16 mouse cellular contexts compared by ENCODE assay signal in genomic region chr7:98186637-98187036, GRCm38 (mm10). TPM values are rescaled to one million over a fixed set of nuclear protein-coding genes. Genes with fewer than 3 reads are reported as not detected.
DNase-seq lines count a peak whose midpoint lies in the region; ATAC-seq and TF ChIP-seq lines count a peak whose summit lies in the region.
"Had no signal": no experiment of that assay in that cellular context is flagged by ENCODE, and none has a peak within 500 bp of the region (broad histone marks: within the 10 kb centered on the region; RNA-seq: fewer than 3 reads in every experiment).

No protein-coding gene starts in this region.

- no peak overlapping the region for H3K9ac ChIP-seq in embryonic facial prominence, embryonic 14.5 days (ENCODE audit: low read depth, low read length)
- no peak overlapping the region for H3K9ac ChIP-seq in hindbrain, embryonic 12.5 days
- H3K9ac ChIP-seq in midbrain, postnatal 0 days (replicated peaks; ENCODE audit: low read length, poor library complexity, severe bottlenecking), result no peak overlapping the region
- H3K9ac ChIP-seq: embryonic facial prominence, embryonic 12.5 days; kidney, embryonic 15.5 days; liver, embryonic 14.5 days had no signal

- H3K36me3 ChIP-seq in embryonic facial prominence, embryonic 14.5 days (ENCODE audit: control insufficient read depth, insufficient read depth, low read length), result no peaks in the 10 kb centered on the region
- no peaks in the 10 kb centered on the region for H3K36me3 ChIP-seq in hindbrain, embryonic 12.5 days
- H3K36me3 ChIP-seq in midbrain, postnatal 0 days (ENCODE audit: insufficient read depth, low read length), result no peaks in the 10 kb centered on the region
- H3K36me3 ChIP-seq: embryonic facial prominence, embryonic 12.5 days; kidney, embryonic 15.5 days had no signal

- no peaks in the 10 kb centered on the region; the same call in 1 of the 2 replicates for H3K27me3 ChIP-seq in embryonic facial prominence, embryonic 14.5 days (replicated peaks; ENCODE audit: control insufficient read depth, insufficient read depth, low read length)
- peaks cover 22% of the 10 kb centered on the region for H3K27me3 ChIP-seq in hindbrain, embryonic 12.5 days
- H3K27me3 ChIP-seq in midbrain, postnatal 0 days (ENCODE audit: insufficient read depth, low read length), result peaks cover 8% of the 10 kb centered on the region
- H3K27me3 ChIP-seq: Patski had no signal

- no peak overlapping the region for H3K27ac ChIP-seq in embryonic facial prominence, embryonic 14.5 days (replicated peaks; ENCODE audit: low read depth, low read length)
- no peak overlapping the region for H3K27ac ChIP-seq in hindbrain, embryonic 12.5 days
- H3K27ac ChIP-seq in midbrain, postnatal 0 days (ENCODE audit: low read depth, low read length), result no peak overlapping the region
- H3K27ac ChIP-seq: embryonic facial prominence, embryonic 12.5 days; kidney, embryonic 15.5 days; liver, embryonic 14.5 days had no signal

- ATAC-seq in embryonic facial prominence, embryonic 14.5 days (ENCODE audit: low read depth), result peak; percentile 44; the same call in 1 of the 2 replicates
- ATAC-seq in hindbrain, embryonic 12.5 days (ENCODE audit: low FRiP score), result peak; percentile 89
- peak; percentile 63; the same call in 1 of the 2 replicates for ATAC-seq in midbrain, postnatal 0 days (ENCODE audit: low FRiP score)
- ATAC-seq: CD4-positive, CD25-positive, alpha-beta regulatory T cell, adult 4 months; Patski had no signal

- intact Hi-C loops in left cerebral cortex, postnatal 10 days (cut with DNase I), result no loop called here
- intact Hi-C loops in gastrocnemius, postnatal 36 days (cut with DNase I), result no loop called here

- no peaks in the 10 kb centered on the region for H3K9me3 ChIP-seq in embryonic facial prominence, embryonic 14.5 days (ENCODE audit: control insufficient read depth, low read length)
- no peaks in the 10 kb centered on the region for H3K9me3 ChIP-seq in hindbrain, embryonic 12.5 days (replicated peaks)
- H3K9me3 ChIP-seq in midbrain, postnatal 0 days (ENCODE audit: low read length), result no peaks in the 10 kb centered on the region
- H3K9me3 ChIP-seq: embryonic facial prominence, embryonic 12.5 days; kidney, embryonic 15.5 days had no signal

- DNase-seq in left cerebral cortex, adult 9 months (ENCODE audit: low spot score in 2 of 2), result peak; percentile 30 to 44
- no peak for DNase-seq in left cerebral cortex, postnatal 10 days (ENCODE audit: extremely low spot score in 1 of 2, low spot score in 2 of 2)
- DNase-seq in embryonic facial prominence, embryonic 14.5 days (ENCODE audit: low spot score), result no peak
- peak; percentile 70 for DNase-seq in midbrain, postnatal 0 days (ENCODE audit: low spot score)
- DNase-seq in ovary, postnatal 36 days (ENCODE audit: low spot score), result no peak
- no peak for DNase-seq in cerebellum, adult 8-10 months
- no peak for DNase-seq in gastrocnemius, postnatal 36 days
- DNase-seq: adrenal gland, adult 2 months; spleen, adult 18-20 months had no signal

- no peak overlapping the region for H3K4me2 ChIP-seq in embryonic facial prominence, embryonic 14.5 days (ENCODE audit: low read depth, low read length)
- no peak overlapping the region for H3K4me2 ChIP-seq in hindbrain, embryonic 12.5 days (replicated peaks)
- H3K4me2 ChIP-seq in midbrain, postnatal 0 days (ENCODE audit: low read depth, low read length, poor library complexity, severe bottlenecking), result no peak overlapping the region
- H3K4me2 ChIP-seq: embryonic facial prominence, embryonic 12.5 days; kidney, embryonic 15.5 days had no signal

- 66% methylated on average over 8 of the region's 8 CpGs for WGBS in embryonic facial prominence, embryonic 14.5 days
- 32% methylated on average over 8 of the region's 8 CpGs for WGBS in hindbrain, embryonic 12.5 days
- WGBS in midbrain, postnatal 0 days, result 27% methylated on average over 8 of the region's 8 CpGs

- H3K4me1 ChIP-seq in embryonic facial prominence, embryonic 14.5 days (ENCODE audit: control insufficient read depth, insufficient read depth, low read length), result no peaks in the 10 kb centered on the region
- H3K4me1 ChIP-seq in hindbrain, embryonic 12.5 days, result peaks cover 21% of the 10 kb centered on the region
- H3K4me1 ChIP-seq in midbrain, postnatal 0 days (ENCODE audit: insufficient read depth, low read length), result no peaks in the 10 kb centered on the region
- H3K4me1 ChIP-seq: embryonic facial prominence, embryonic 12.5 days had no signal

- no peak overlapping the region for H3K4me3 ChIP-seq in embryonic facial prominence, embryonic 14.5 days (ENCODE audit: low read depth, low read length)
- H3K4me3 ChIP-seq in hindbrain, embryonic 12.5 days, result no peak overlapping the region
- no peak overlapping the region for H3K4me3 ChIP-seq in midbrain, postnatal 0 days (ENCODE audit: low read depth, low read length)
- H3K4me3 ChIP-seq: embryonic facial prominence, embryonic 12.5 days; kidney, embryonic 15.5 days had no signal

- TF ChIP-seq CTCF in midbrain, postnatal 0 days (IDR thresholded peaks at IDR 0.05), result no peak

RNA-seq across cellular contexts. Expression of gene Capn5, which starts 8.6 kb away (rescaled TPM):
- total RNA-seq in left cerebral cortex, postnatal 10 days (2021), result 10 to 100 TPM; 46.4 to 46.6 TPM
- polyA plus RNA-seq in embryonic facial prominence, embryonic 14.5 days (2014; fragmentation: Nextera tagmentation; extraction: Ambion mirVana), result 5.0 and 6.0 TPM in 2 replicates
- 12.3 and 12.7 TPM in 2 replicates for polyA plus RNA-seq in hindbrain, embryonic 12.5 days (2016; fragmentation: Nextera tagmentation; extraction: Ambion mirVana)
- 40.0 and 51.9 TPM in 2 replicates for total RNA-seq in midbrain, postnatal 0 days (2014; rRNA removed)
- polyA plus RNA-seq in midbrain, postnatal 0 days (2015; fragmentation: Nextera tagmentation; extraction: Ambion mirVana), result 20.7 and 20.9 TPM in 2 replicates
- 1 to 10 TPM; 1.7 to 1.9 TPM for total RNA-seq in gastrocnemius, postnatal 36 days (2021)

RNA-seq across cellular contexts. Expression of gene B3gnt6, which starts 12.6 kb away (rescaled TPM):
- under 1 TPM; 0.24 to 0.28 TPM for total RNA-seq in left cerebral cortex, postnatal 10 days (2021)
- 0.07 and 0.08 TPM in 2 replicates for polyA plus RNA-seq in embryonic facial prominence, embryonic 14.5 days (2014; fragmentation: Nextera tagmentation; extraction: Ambion mirVana)
- 0.09 TPM in 1 of 2 replicates, not detected in the other for polyA plus RNA-seq in hindbrain, embryonic 12.5 days (2016; fragmentation: Nextera tagmentation; extraction: Ambion mirVana)
- 1.5 and 2.0 TPM in 2 replicates for total RNA-seq in midbrain, postnatal 0 days (2014; rRNA removed)
- polyA plus RNA-seq in midbrain, postnatal 0 days (2015; fragmentation: Nextera tagmentation; extraction: Ambion mirVana), result 1.3 TPM in 2 replicates
- total RNA-seq in gastrocnemius, postnatal 36 days (2021), result not detected
- total RNA-seq: heart, adult 8-10 months had no signal
- polyA plus RNA-seq: CD4-positive, CD25-positive, alpha-beta regulatory T cell, adult 4 months; embryonic facial prominence, embryonic 12.5 days had no signal

RNA-seq across cellular contexts. Expression of gene Omp, which starts 41.3 kb away (rescaled TPM):
- total RNA-seq in left cerebral cortex, postnatal 10 days (2021), result 1 to 10 TPM in 1 of 2 experiments, under 1 TPM in 1; 0.56 to 1.2 TPM
- 2.7 and 4.8 TPM in 2 replicates for polyA plus RNA-seq in embryonic facial prominence, embryonic 14.5 days (2014; fragmentation: Nextera tagmentation; extraction: Ambion mirVana)
- 0.28 and 0.73 TPM in 2 replicates for polyA plus RNA-seq in hindbrain, embryonic 12.5 days (2016; fragmentation: Nextera tagmentation; extraction: Ambion mirVana)
- 0.55 and 0.57 TPM in 2 replicates for total RNA-seq in midbrain, postnatal 0 days (2014; rRNA removed)
- polyA plus RNA-seq in midbrain, postnatal 0 days (2015; fragmentation: Nextera tagmentation; extraction: Ambion mirVana), result 0.22 and 0.46 TPM in 2 replicates
- under 1 TPM in 1 of 2 experiments, not detected in 1; 0.12 TPM for total RNA-seq in gastrocnemius, postnatal 36 days (2021)
- polyA plus RNA-seq: CD4-positive, CD25-positive, alpha-beta regulatory T cell, adult 4 months had no signal

Comparison
In these comparisons a context has a peak if more than half of its experiments do, and no peak if none do; other contexts are left out.
1. DNase-seq: peak in left cerebral cortex, adult 9 months (2 of 2) and midbrain, postnatal 0 days (single experiment); none in left cerebral cortex, postnatal 10 days (0 of 2), embryonic facial prominence, embryonic 14.5 days (single experiment), ovary, postnatal 36 days (single experiment), cerebellum, adult 8-10 months (single experiment) and gastrocnemius, postnatal 36 days (0 of 2).
2. RNA of gene Capn5, which starts 8.6 kb away (total RNA-seq): 40.0 to 51.9 TPM in midbrain, postnatal 0 days and 46.4 to 46.6 TPM in left cerebral cortex, postnatal 10 days; 1.7 to 1.9 TPM in gastrocnemius, postnatal 36 days; every median in the first group is over 10 times any median in the second.
3. Peak in every context shown above with its lines, with median percentiles within 50 percentile points of each other: ATAC-seq.